Mouse (Mus musculus) kidney, adult 2 months (tissue): ENCODE results near the gene Dhodh.

Source experiments
- CTCF ChIP-seq: fragments of 200-500 bp; conservative IDR thresholded peaks from 2 replicates; pipeline ENCODE4 v1.5.1; 2011; ENCODE audit warnings: low read depth, mild to moderate bottlenecking, control low read depth, low read length, moderate library complexity, mixed read lengths; ENCODE audit not compliant: insufficient read depth, insufficient read length
- POLR2A ChIP-seq: fragments of 200-500 bp; IDR thresholded peaks from one replicate; pipeline ENCODE4 v1.6.1; 2011; ENCODE audit warnings: low read depth, low read length, control low read depth

DNA sequence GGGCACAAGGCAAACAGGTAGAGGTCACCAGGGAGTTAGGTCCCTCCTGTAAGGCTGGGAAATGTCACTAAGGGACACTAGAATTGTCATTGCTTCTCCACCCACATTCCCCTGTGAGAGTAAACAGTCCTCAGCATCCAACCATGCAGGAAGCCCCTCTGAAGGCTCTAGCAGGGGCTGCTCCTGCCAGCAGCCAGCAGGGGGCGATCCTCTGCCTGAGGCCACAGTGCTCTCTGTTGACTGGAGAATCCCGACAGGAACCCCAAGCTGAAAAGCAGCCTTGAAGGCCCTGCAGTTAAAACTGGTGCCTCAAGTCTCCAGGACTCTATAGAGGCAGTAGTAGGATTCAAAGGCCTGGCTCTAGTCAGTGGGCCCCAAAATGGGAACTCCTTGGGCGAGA is 56.8 kb downstream of the Dhodh start:
- no peak for TF ChIP-seq POLR2A
- TF ChIP-seq CTCF = peak; percentile 44
